Mouse (Mus musculus): ENCODE data around the gene Ear10. TPM values are rescaled to one million over a fixed set of nuclear protein-coding genes. Genes with fewer than 3 reads are reported as not detected.
"Not testable (repeated sequence)": the region's sequence is repeated elsewhere in the genome, so short reads cannot be mapped to it uniquely, and the experiment has no call there.

Ear10 gene
- not detected in 2 replicates for polyA plus RNA-seq (2012; rRNA removed)

- 75% methylated on average over 3 of the region's 3 CpGs for WGBS
- H3K4me1 ChIP-seq (ENCODE audit: control insufficient read depth, insufficient read depth, insufficient read length); H3K4me3 ChIP-seq (ENCODE audit: extremely low read depth, insufficient read depth, insufficient read length); H3K36me3 ChIP-seq (ENCODE audit: control insufficient read depth, insufficient read depth, low read length); H3K27ac ChIP-seq (ENCODE audit: insufficient read depth, low read length); H3K27me3 ChIP-seq (ENCODE audit: control insufficient read depth, insufficient read depth, low read length); DNase-seq (ENCODE audit: low read depth in 1 of 2, low spot score in 2 of 2): not testable (repeated sequence)
Measured at GRCm38 (mm10) chr14:43923459-43923858, at the start of gene Ear10. Gene Ear10 (minus strand): TSS chr14:43923559.

GRCm38 (mm10) chr14:43956769-43957168 lies 33.4 kb upstream of the Ear10 start, which contains the start of gene Ang5:
Gene Ang5 (plus strand): TSS chr14:43957069.
- WGBS, result no CpG with 5 or more reads among the region's 2 CpGs
- not testable (repeated sequence) for H3K4me3 ChIP-seq (ENCODE audit: extremely low read depth, insufficient read depth, insufficient read length); H3K27me3 ChIP-seq (ENCODE audit: control insufficient read depth, insufficient read depth, low read length); H3K27ac ChIP-seq (ENCODE audit: insufficient read depth, low read length); DNase-seq (ENCODE audit: low read depth in 1 of 2, low spot score in 2 of 2); H3K4me1 ChIP-seq (ENCODE audit: control insufficient read depth, insufficient read depth, insufficient read length); H3K36me3 ChIP-seq (ENCODE audit: control insufficient read depth, insufficient read depth, low read length)

GRCm38 (mm10) chr14:43955074-43955473 lies 31.7 kb upstream of the Ear10 start:
- not testable (repeated sequence) for H3K4me3 ChIP-seq (ENCODE audit: extremely low read depth, insufficient read depth, insufficient read length); H3K36me3 ChIP-seq (ENCODE audit: control insufficient read depth, insufficient read depth, low read length); H3K27ac ChIP-seq (ENCODE audit: insufficient read depth, low read length); DNase-seq (ENCODE audit: low read depth in 1 of 2, low spot score in 2 of 2); H3K27me3 ChIP-seq (ENCODE audit: control insufficient read depth, insufficient read depth, low read length); H3K4me1 ChIP-seq (ENCODE audit: control insufficient read depth, insufficient read depth, insufficient read length)
- no CpG with 5 or more reads among the region's 1 CpGs for WGBS

GRCm38 (mm10) chr14:43953382-43953781 lies 30.0 kb upstream of the Ear10 start:
- H3K27ac ChIP-seq (ENCODE audit: insufficient read depth, low read length); H3K4me1 ChIP-seq (ENCODE audit: control insufficient read depth, insufficient read depth, insufficient read length); H3K4me3 ChIP-seq (ENCODE audit: extremely low read depth, insufficient read depth, insufficient read length); H3K27me3 ChIP-seq (ENCODE audit: control insufficient read depth, insufficient read depth, low read length); DNase-seq (ENCODE audit: low read depth in 1 of 2, low spot score in 2 of 2); H3K36me3 ChIP-seq (ENCODE audit: control insufficient read depth, insufficient read depth, low read length): not testable (repeated sequence)
- 3% methylated on average over 2 of the region's 2 CpGs for WGBS

GRCm38 (mm10) chr14:43933399-43933798 lies 10.0 kb upstream of the Ear10 start:
- H3K27ac ChIP-seq (ENCODE audit: insufficient read depth, low read length); H3K4me3 ChIP-seq (ENCODE audit: extremely low read depth, insufficient read depth, insufficient read length); H3K27me3 ChIP-seq (ENCODE audit: control insufficient read depth, insufficient read depth, low read length); H3K4me1 ChIP-seq (ENCODE audit: control insufficient read depth, insufficient read depth, insufficient read length); H3K36me3 ChIP-seq (ENCODE audit: control insufficient read depth, insufficient read depth, low read length); DNase-seq (ENCODE audit: low read depth in 1 of 2, low spot score in 2 of 2): not testable (repeated sequence)
- 53% methylated on average over 5 of the region's 5 CpGs for WGBS

DNA sequence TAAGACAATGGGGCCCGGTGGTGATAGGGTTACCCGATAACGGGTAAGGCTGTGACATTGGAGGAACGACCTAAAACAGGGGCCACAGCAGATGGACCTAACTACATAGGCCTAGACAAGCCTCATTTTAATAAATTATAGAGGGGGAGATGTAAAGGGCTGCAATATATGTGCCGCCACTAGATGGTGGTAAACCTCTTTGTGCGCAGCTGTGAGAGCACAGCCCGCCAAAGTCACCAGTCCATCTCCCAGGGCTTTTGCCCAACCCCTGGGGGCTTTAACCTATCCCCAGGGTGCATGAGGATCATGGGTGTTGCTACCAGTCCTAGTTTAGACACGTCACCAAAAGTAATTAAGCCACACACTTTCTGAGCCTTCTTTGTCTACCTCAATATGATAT lies 9.6 kb upstream of the Ear10 start:
- DNase-seq (ENCODE audit: low read depth in 1 of 2, low spot score in 2 of 2), result not testable (repeated sequence)
- 21% methylated on average over 8 of the region's 8 CpGs for WGBS

GRCm38 (mm10) chr14:43925404-43925950 lies 2.1 kb upstream of the Ear10 start:
- DNase-seq (ENCODE audit: low read depth in 1 of 2, low spot score in 2 of 2); H3K36me3 ChIP-seq (ENCODE audit: control insufficient read depth, insufficient read depth, low read length); H3K27me3 ChIP-seq (ENCODE audit: control insufficient read depth, insufficient read depth, low read length); H3K4me1 ChIP-seq (ENCODE audit: control insufficient read depth, insufficient read depth, insufficient read length); H3K27ac ChIP-seq (ENCODE audit: insufficient read depth, low read length): not testable (repeated sequence)
- H3K4me3 ChIP-seq (ENCODE audit: extremely low read depth, insufficient read depth, insufficient read length), result peak overlapping the region; percentile 65
- 5% methylated on average over 21 of the region's 21 CpGs for WGBS

More for the DNA sequence above, 9.6 kb upstream of the Ear10 start:
- not testable (repeated sequence) for H3K36me3 ChIP-seq (ENCODE audit: control insufficient read depth, insufficient read depth, low read length); H3K27me3 ChIP-seq (ENCODE audit: control insufficient read depth, insufficient read depth, low read length); H3K27ac ChIP-seq (ENCODE audit: insufficient read depth, low read length); H3K4me1 ChIP-seq (ENCODE audit: control insufficient read depth, insufficient read depth, insufficient read length); H3K4me3 ChIP-seq (ENCODE audit: extremely low read depth, insufficient read depth, insufficient read length)

DNA sequence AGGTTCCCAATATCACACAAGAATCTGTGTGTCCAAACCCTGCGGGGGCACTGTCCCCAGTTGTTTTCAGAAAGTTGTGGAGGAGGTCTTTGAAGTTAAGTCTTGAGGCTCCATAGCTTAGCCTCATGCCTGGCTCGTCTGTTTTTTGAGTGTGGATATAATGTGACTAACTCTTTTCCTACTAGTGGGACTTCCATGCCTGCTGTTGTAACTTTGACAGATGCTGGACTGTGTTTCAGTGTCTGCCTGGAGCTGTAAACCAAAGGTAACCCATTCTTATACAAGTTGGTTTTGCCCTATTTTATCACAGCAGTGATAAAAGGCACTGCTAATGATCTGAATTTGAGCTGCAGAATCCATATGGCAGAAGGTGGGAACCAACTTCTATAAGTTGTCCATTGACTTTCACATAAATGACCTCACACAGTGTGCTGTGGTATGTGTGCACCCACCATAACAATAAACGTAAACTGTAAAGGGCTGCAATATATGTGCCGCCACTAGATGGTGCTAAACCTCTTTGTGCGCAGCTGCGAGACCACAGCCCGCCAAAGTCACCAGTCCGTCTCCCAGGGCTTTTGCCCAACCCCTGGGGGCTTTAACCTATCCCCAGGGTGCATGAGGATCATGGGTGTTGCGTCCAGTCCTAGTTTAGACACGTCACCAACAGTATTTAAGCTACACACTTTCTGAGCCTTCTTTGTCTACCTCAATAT lies 1.5 kb upstream of the Ear10 start, which contains the start of gene Gm8113:
Gm8113 (plus strand) TSS at position 703 of the 716 bp plus-strand sequence.
- not testable (repeated sequence) for H3K36me3 ChIP-seq (ENCODE audit: control insufficient read depth, insufficient read depth, low read length); H3K4me1 ChIP-seq (ENCODE audit: control insufficient read depth, insufficient read depth, insufficient read length); H3K27me3 ChIP-seq (ENCODE audit: control insufficient read depth, insufficient read depth, low read length); H3K27ac ChIP-seq (ENCODE audit: insufficient read depth, low read length)
- peak; percentile 36; the same call in 1 of the 2 replicates for TF ChIP-seq CTCF (IDR thresholded peaks at IDR 0.05; ENCODE audit: extremely low read depth, insufficient read depth, insufficient read length, insufficient replicate concordance)
- 12% methylated on average over 10 of the region's 10 CpGs for WGBS
- peak within 1 kb of the TSS; percentile 65 for H3K4me3 ChIP-seq (ENCODE audit: extremely low read depth, insufficient read depth, insufficient read length)
- DNase-seq (ENCODE audit: low read depth in 1 of 2, low spot score in 2 of 2), result peak; percentile 8 to 26

GRCm38 (mm10) chr14:43918214-43918613 lies 5.1 kb downstream of the Ear10 start:
- not testable (repeated sequence) for H3K27me3 ChIP-seq (ENCODE audit: control insufficient read depth, insufficient read depth, low read length); H3K27ac ChIP-seq (ENCODE audit: insufficient read depth, low read length); DNase-seq (ENCODE audit: low read depth in 1 of 2, low spot score in 2 of 2); H3K4me3 ChIP-seq (ENCODE audit: extremely low read depth, insufficient read depth, insufficient read length); H3K4me1 ChIP-seq (ENCODE audit: control insufficient read depth, insufficient read depth, insufficient read length); H3K36me3 ChIP-seq (ENCODE audit: control insufficient read depth, insufficient read depth, low read length)

GRCm38 (mm10) chr14:43898577-43898976 lies 24.8 kb downstream of the Ear10 start:
- not testable (repeated sequence) for H3K4me3 ChIP-seq (ENCODE audit: extremely low read depth, insufficient read depth, insufficient read length); H3K36me3 ChIP-seq (ENCODE audit: control insufficient read depth, insufficient read depth, low read length); H3K4me1 ChIP-seq (ENCODE audit: control insufficient read depth, insufficient read depth, insufficient read length); H3K27ac ChIP-seq (ENCODE audit: insufficient read depth, low read length); H3K27me3 ChIP-seq (ENCODE audit: control insufficient read depth, insufficient read depth, low read length); DNase-seq (ENCODE audit: low read depth in 1 of 2, low spot score in 2 of 2)
- 80% methylated on average over 3 of the region's 3 CpGs for WGBS

GRCm38 (mm10) chr14:43895357-43895756 lies 28.0 kb downstream of the Ear10 start:
- whole genome bisulfite sequencing, result 48% methylated on average over 1 of the region's 2 CpGs
- not testable (repeated sequence) for H3K4me3 ChIP-seq (ENCODE audit: extremely low read depth, insufficient read depth, insufficient read length); H3K27ac ChIP-seq (ENCODE audit: insufficient read depth, low read length); H3K27me3 ChIP-seq (ENCODE audit: control insufficient read depth, insufficient read depth, low read length); H3K4me1 ChIP-seq (ENCODE audit: control insufficient read depth, insufficient read depth, insufficient read length); H3K36me3 ChIP-seq (ENCODE audit: control insufficient read depth, insufficient read depth, low read length); DNase-seq (ENCODE audit: low read depth in 1 of 2, low spot score in 2 of 2)

All from spleen, adult 2 months (tissue).